In genomic region chr10:101544203-101544602, GRCm38 (mm10) we compare ENCODE assay signal across 21 mouse cellular contexts.
"Had no signal": no experiment of that assay in that cellular context is flagged by ENCODE, and none has a peak within 500 bp of the region (broad histone marks: within the 10 kb centered on the region; RNA-seq: fewer than 3 reads in every experiment).

No protein-coding gene starts in this region.

- H3K9ac ChIP-seq: heart, embryonic 12.5 days; hindbrain, embryonic 13.5 days; limb, embryonic 13.5 days; limb, embryonic 15.5 days; liver, embryonic 13.5 days; liver, embryonic 15.5 days had no signal

- H3K4me3 ChIP-seq: heart, embryonic 10.5 days; heart, embryonic 12.5 days; hindbrain, embryonic 13.5 days; limb, embryonic 13.5 days; limb, embryonic 15.5 days; liver, embryonic 13.5 days; liver, embryonic 15.5 days had no signal

- H3K9me3 ChIP-seq: heart, embryonic 10.5 days; hindbrain, embryonic 13.5 days; limb, embryonic 13.5 days; limb, embryonic 15.5 days had no signal

- H3K4me2 ChIP-seq: heart, embryonic 12.5 days; hindbrain, embryonic 13.5 days; limb, embryonic 13.5 days; limb, embryonic 15.5 days; liver, embryonic 13.5 days; liver, embryonic 15.5 days had no signal

- ATAC-seq: hindbrain, embryonic 16.5 days; intestine, embryonic 16.5 days had no signal

- H3K36me3 ChIP-seq: heart, embryonic 10.5 days; heart, embryonic 12.5 days; hindbrain, embryonic 13.5 days; limb, embryonic 13.5 days; limb, embryonic 15.5 days; liver, embryonic 13.5 days; liver, embryonic 15.5 days had no signal

- H3K27ac ChIP-seq: heart, embryonic 10.5 days; hindbrain, embryonic 13.5 days; limb, embryonic 13.5 days; limb, embryonic 15.5 days; liver, embryonic 13.5 days; liver, embryonic 15.5 days had no signal

- DNase-seq: gastrocnemius, postnatal 14 days; gastrocnemius, postnatal 36 days; heart, adult 18-20 months; heart, postnatal 10 days; kidney, adult 11 months; kidney, adult 2 months; kidney, adult 9 months; kidney, postnatal 10 days; kidney, postnatal 25 days; layer of hippocampus, adult 9-11 months; layer of hippocampus, postnatal 36 days; left cerebral cortex, postnatal 4 days; liver, embryonic 13.5 days had no signal

- H3K27me3 ChIP-seq: heart, embryonic 12.5 days; hindbrain, embryonic 13.5 days; limb, embryonic 13.5 days; limb, embryonic 15.5 days; liver, embryonic 13.5 days; liver, embryonic 15.5 days had no signal

- H3K4me1 ChIP-seq: heart, embryonic 10.5 days; heart, embryonic 12.5 days; hindbrain, embryonic 13.5 days; limb, embryonic 13.5 days; limb, embryonic 15.5 days; liver, embryonic 13.5 days; liver, embryonic 15.5 days had no signal
